Mouse (Mus musculus): ENCODE data around the gene Hook2.

Gene Hook2

DNA sequence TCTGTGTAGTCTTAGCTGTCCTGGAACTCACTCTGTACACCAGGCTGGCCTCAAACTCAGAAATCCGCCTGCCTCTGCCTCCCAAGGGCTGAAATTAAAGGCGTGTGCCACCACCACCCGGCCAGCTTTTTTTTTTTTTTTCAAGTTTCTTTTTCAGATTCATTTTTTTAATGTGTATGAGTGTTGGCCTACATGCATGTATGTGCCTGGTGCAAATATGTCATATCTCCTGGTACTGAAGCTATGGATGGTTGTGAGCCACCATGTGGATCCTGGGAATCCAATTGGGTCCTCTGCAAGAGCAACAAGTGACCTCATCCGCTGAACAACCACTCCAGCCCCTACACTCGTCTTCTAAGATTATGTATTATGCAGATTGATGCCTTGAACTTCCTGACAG lies 3.0 kb upstream of the Hook2 start:
- DNase-seq (ENCODE audit: low spot score): no peak

- no peak for DNase-seq (ENCODE audit: low spot score)
These were observed 2.5 kb upstream of the Hook2 start for GRCm38 (mm10) chr8:84987903-84988302.

DNA sequence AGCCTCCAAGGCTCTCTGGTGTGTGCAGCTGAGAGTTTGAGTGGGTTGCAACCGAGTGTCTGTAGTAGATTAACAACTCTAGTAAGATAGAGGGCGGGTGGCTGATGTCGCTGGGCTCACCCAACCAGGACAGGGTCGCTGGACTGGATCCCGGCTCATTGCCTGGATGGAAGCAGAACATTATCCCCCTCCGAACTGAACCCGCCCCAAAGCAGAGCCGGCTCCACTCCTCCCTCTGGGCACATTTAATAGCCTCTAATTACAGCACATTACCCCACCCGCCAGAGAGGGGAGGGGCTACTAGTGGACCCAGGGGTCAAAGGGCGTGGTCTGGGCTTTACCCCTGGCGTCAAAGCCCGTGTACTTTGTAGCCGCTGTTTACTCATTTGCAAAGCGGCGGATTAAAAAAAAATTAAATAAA lies 1.1 kb upstream of the Hook2 start:
- peak; percentile 65 for DNase-seq (ENCODE audit: low spot score)

DNA sequence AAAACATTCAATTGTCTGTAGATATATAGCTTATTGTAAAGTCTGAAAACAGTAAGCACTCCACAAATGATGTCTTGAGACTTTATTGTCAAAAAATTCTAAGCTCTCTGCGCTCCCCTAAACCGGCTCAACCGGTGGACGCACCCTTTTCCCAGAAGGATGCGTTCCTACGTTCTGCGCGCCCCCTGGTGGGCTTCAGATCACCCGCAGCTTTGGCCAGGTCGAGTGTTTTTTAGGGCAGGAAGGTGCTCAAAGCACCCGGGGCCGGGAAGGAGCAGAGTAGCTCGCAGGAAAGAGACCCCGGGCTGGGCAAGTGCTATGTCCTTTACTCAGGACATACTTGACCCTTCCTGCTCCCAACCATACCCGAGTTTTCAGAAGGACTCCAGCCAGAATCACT lies 593 bp upstream of the Hook2 start:
- peak; percentile 96 for DNase-seq (ENCODE audit: low spot score)

- no peak for DNase-seq (ENCODE audit: low spot score)
These were observed 433 bp downstream of the Hook2 start for GRCm38 (mm10) chr8:84990836-84991235.

DNA sequence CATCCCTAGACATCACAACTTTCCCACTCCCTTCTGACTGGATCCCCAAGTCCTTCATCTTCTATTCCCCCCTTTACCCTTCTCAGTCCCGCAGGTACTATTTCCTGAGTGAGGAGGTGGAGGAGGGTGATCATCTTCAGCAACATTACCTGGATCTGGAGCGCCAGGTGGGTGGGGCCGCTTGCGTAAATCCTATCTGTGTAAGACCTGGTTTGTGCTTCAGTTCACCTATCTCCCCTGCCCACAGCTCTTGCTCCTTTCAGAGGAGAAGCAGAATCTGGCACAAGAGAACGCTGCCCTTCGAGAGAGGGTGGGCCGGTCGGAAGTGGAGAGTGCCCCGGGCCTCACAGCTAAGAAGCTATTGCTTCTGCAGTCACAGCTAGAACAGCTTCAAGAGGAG lies 4.0 kb downstream of the Hook2 start:
- DNase-seq (ENCODE audit: low spot score): no peak

- DNase-seq (ENCODE audit: low spot score): no peak
These were observed 5.3 kb downstream of the Hook2 start for GRCm38 (mm10) chr8:84995680-84996079.

DNA sequence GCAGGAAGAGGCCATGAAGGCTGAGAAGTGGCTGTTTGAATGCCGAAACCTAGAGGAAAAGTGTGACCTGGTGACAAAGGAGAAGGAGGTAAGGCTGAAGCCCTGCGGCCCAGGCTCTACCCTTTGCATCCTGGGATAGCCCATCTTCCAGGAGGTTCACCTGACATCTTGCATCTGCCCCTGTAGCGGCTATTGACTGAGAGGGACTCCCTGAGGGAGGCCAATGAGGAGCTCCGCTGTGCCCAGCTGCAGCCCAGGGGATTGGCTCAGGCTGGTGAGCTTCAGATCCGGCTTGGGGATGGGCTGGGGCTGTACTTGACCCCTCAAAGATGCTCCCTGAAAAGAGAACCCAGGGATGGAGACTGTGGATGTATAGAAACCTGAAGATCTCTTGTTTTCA lies 6.6 kb downstream of the Hook2 start:
- DNase-seq (ENCODE audit: low spot score): no peak

- peak; percentile 84 for DNase-seq (ENCODE audit: low spot score)
These were observed 7.4 kb downstream of the Hook2 start for GRCm38 (mm10) chr8:84997649-84998295.

DNA sequence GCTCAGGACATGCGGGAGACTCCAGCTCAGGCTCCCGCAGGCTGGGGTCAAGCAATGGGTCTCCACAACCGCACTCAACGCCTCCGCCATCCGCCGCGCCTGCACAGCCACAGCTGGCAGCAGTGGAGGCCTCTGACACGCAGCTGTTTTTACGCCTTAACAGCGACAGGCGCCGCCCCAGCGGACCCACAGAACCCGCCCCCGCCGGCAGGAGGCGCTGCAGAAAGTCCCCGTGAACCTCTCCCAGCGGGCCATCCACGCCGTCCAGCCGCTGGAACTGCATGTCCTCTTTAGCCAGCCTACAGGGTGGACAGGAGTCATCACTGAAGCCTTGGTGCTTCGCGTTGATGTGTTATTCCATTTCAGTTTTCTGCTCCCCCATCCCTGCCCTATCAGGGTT lies 17.3 kb downstream of the Hook2 start:
- peak; percentile 37 for DNase-seq (ENCODE audit: low spot score)

GRCm38 (mm10) chr8:85011242-85011641 lies 20.8 kb downstream of the Hook2 start:
- DNase-seq (ENCODE audit: low spot score): no peak

- peak; percentile 47 for DNase-seq (ENCODE audit: low spot score)
These were observed 22.9 kb downstream of the Hook2 start for GRCm38 (mm10) chr8:85013230-85013840.

DNA sequence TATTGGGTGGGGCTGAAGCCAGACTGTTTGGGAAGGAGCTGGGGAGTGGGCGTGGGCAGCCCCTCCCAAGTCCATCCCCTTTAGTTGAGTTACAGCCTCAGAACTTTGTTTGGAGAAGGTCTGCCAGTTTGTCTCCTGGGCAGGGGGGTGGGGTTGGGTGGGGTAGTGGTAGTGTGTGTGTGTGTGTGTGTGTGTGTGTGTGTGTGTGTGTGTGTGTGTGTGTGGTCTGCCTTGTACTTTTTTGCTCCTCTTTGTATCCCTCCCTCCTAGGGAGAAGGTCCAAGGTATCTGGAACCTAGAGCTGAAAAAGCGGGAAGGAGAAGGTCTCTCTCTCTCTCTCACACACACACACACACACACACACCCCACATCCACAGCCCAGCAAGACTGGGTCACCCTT lies 24.0 kb downstream of the Hook2 start, which contains the start of gene Best2:
Gene Best2, minus strand, starts transcription at position 101 of the 400 bp plus-strand sequence.
- DNase-seq (ENCODE audit: low spot score): no peak

- no peak for DNase-seq (ENCODE audit: low spot score)
These were observed 26.3 kb downstream of the Hook2 start for GRCm38 (mm10) chr8:85016724-85017123.

DNA sequence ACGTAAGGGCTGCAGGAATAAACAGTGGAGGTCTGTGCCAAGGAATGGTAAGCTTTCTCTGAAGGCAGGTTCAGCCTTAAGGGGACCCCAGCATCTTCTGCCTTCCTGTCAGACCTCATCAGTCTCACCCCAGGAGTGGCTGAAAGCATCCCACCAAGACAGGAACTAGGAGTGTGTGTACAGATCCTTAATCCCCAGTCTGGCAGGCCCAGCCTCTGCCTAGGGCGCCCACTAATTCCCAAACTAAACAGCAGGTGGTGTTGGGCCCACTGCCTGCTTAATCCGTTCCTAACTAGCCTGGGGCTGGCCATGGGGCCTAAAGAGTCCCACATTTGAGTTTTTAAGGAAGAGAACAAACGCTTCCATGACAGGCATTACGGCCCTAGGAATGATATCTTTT lies 26.8 kb downstream of the Hook2 start:
- DNase-seq (ENCODE audit: low spot score): no peak

DNA sequence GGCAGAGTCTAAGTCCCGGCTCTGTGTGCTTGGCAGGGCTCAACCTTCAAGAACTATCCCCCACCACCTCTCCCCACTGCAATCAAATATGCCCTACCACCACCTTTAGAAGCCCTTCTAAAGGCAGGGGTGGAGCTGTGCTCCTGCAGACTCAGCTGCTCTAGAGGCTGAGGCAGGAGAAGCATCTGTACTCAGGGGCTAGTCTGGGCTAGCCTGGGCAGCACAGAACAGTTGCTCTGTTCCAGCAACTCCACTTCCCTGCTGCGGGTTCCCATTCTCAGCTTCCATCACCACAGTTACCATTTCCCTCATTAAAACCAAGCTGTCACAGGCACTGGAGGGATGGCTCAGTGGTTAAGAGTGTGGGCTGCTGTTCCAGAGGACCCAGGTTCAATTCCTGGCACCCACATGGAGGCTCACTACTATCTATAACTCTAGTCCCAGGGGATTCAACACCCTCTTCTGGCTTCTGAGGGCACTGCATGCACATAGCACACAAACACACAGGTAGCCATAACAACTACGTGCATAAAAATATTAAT lies 31.2 kb downstream of the Hook2 start:
- no peak for DNase-seq (ENCODE audit: low spot score)

GRCm38 (mm10) chr8:85023846-85024245 lies 33.4 kb downstream of the Hook2 start:
- DNase-seq (ENCODE audit: low spot score): no peak

GRCm38 (mm10) chr8:85025098-85025932 lies 34.9 kb downstream of the Hook2 start, which contains the start of gene Asna1:
TSS of gene Asna1 (minus strand) at chr8:85025281.
- DNase-seq (ENCODE audit: low spot score): peak; percentile 92

GRCm38 (mm10) chr8:85026670-85027515 lies 36.5 kb downstream of the Hook2 start, which contains the start of gene Trir:
TSS of gene Trir (plus strand) at chr8:85026823.
- DNase-seq (ENCODE audit: low spot score): peak; percentile 99

DNA sequence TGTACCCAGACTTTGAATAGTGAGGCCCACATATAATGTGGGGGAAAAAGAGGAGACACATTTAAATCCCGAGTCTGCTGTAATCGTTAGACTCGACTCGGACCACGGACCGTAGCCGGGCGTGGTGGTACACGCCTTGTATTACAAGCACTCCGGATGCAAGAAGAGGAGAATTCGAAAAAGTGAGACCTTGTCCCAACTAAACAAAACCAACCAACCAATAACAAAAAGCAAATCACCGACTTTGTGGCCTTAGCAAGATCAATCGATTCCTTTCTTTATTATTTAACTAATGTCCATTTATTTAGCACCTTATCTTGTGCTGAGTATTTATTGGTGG lies 37.1 kb downstream of the Hook2 start:
- peak; percentile 52 for DNase-seq (ENCODE audit: low spot score)

DNA sequence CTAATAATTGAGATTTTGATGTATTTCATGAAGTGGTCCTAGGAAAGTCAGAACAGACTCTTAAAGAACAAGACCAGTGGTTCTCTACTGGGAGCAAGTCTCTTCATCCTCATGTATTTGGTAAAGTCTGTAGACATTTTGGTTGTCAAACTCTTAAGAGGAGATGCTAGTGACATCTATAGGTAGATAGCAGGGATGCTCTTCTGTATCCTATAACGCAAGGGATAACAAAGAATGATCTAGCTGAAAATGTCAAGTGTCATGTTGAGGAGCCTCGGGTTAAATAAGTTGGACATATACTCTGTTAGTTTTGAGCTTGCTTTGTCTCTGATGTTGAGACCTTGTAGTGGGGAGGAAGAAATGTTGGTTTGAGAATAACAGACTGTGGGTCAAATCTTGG lies 37.5 kb downstream of the Hook2 start:
- no peak for DNase-seq (ENCODE audit: low spot score)

GRCm38 (mm10) chr8:85029271-85029670 lies 38.9 kb downstream of the Hook2 start:
- no peak for DNase-seq (ENCODE audit: low spot score)
